Mouse (Mus musculus) ES-Bruce4 (cell line): ENCODE measurements around the gene Hemk1.

Source experiments
- CTCF ChIP-seq: IDR thresholded peaks from one replicate; pipeline ENCODE4 v1.8.1; 2011; ENCODE audit warnings: low read depth, low read length
- EP300 ChIP-seq: IDR thresholded peaks from 2 replicates; pipeline ENCODE4 v1.6.1; 2011; ENCODE audit warnings: low read depth, low read length; ENCODE audit not compliant: insufficient read depth
- POLR2A ChIP-seq: IDR thresholded peaks from one replicate; pipeline ENCODE4 v1.8.1; 2011; ENCODE audit warnings: low read length; ENCODE audit not compliant: insufficient read depth

GRCm38 (mm10) chr9:107347586-107348183 lies 9.5 kb upstream of the Hemk1 start:
- TF ChIP-seq EP300 (no peak), POLR2A (no peak), CTCF (no peak)
